Mouse (Mus musculus) liver, embryonic 14.5 days (tissue): ENCODE data around the gene Fbxo47. TPM values are rescaled to one million over a fixed set of nuclear protein-coding genes. Genes with fewer than 3 reads are reported as not detected.

ENCODE experiments used
- ATAC-seq: fragments of 200-750 bp; cut with Nextera tagmentation; 2 replicates; pipeline ENCODE4 v1.8.0; 2017; ENCODE audit warnings: moderate number of reproducible peaks, mild to moderate bottlenecking, moderate library complexity; ENCODE audit not compliant: insufficient read depth
- DNase-seq, 3 experiments: peaks; one replicate each; pipeline ENCODE4 v3.0.0-alpha.2; 2012 to 2013; ENCODE audit warnings: low read depth in 3 of 3, low spot score in 3 of 3
- H3K27ac ChIP-seq: fragments of 300-500 bp; sonication (generic); 2 replicates; pipeline ENCODE4 v1.5.1; 2014; ENCODE audit warnings: moderate library complexity, mild to moderate bottlenecking, control low read depth, inconsistent platforms
- H3K27me3 ChIP-seq: fragments of 300-500 bp; sonication (generic); 2 replicates; pipeline ENCODE4 v1.6.1; 2014; ENCODE audit warnings: mild to moderate bottlenecking, low read length, moderate library complexity; ENCODE audit not compliant: control insufficient read depth, insufficient read depth
- H3K36me3 ChIP-seq: fragments of 300-500 bp; sonication (generic); replicated peaks from 2 replicates; pipeline ENCODE4 v1.6.1; 2014; ENCODE audit warnings: low read depth; ENCODE audit not compliant: control insufficient read depth, insufficient read depth
- H3K4me1 ChIP-seq, 2 experiments: fragments of 200-500 bp in 1 of 2; fragments of 300-500 bp in 1 of 2; sonication (generic) in 1 of 2; replicated peaks; 2 replicates each; pipeline ENCODE4 v1.6.1; 2012 to 2014; ENCODE audit warnings: antibody characterized with exemption in 1 of 2, inconsistent platforms in 1 of 2, low read length in 1 of 2; ENCODE audit not compliant: control insufficient read depth in 2 of 2, insufficient read depth in 2 of 2
- H3K4me2 ChIP-seq: fragments of 300-500 bp; sonication (generic); 2 replicates; pipeline ENCODE4 v1.6.1; 2014; ENCODE audit warnings: low read depth, mild to moderate bottlenecking, control low read depth, moderate library complexity
- H3K4me3 ChIP-seq, 2 experiments: fragments of 200-500 bp in 1 of 2; fragments of 300-500 bp in 1 of 2; sonication (generic) in 1 of 2; 2 replicates each; pipeline ENCODE4 v1.5.1; 2012 to 2014; ENCODE audit warnings: low read depth in 2 of 2, low read length in 2 of 2, mild to moderate bottlenecking in 2 of 2, control low read depth in 1 of 2, inconsistent platforms in 1 of 2, moderate library complexity in 1 of 2; ENCODE audit not compliant: insufficient read depth in 1 of 2
- H3K9ac ChIP-seq: fragments of 300-500 bp; sonication (generic); replicated peaks from 2 replicates; pipeline ENCODE4 v1.6.1; 2014; ENCODE audit warnings: mild to moderate bottlenecking, control low read depth, moderate library complexity
- H3K9me3 ChIP-seq: fragments of 300-500 bp; sonication (generic); 2 replicates; pipeline ENCODE4 v1.6.1; 2016; ENCODE audit warnings: low read length, mixed read lengths; ENCODE audit not compliant: control insufficient read depth
- CTCF ChIP-seq: IDR thresholded peaks from 2 replicates; pipeline ENCODE4 v1.5.1; 2016; ENCODE audit warnings: antibody characterized with exemption, low read depth, control low read depth
- EP300 ChIP-seq: IDR thresholded peaks from 2 replicates; pipeline ENCODE4 v1.6.1; 2016; ENCODE audit warnings: antibody characterized with exemption, low read depth
- WGBS: fragments of 180-500 bp; shearing (Covaris S2); extraction: QIAGEN DNeasy Blood & Tissue Kit; methylation state at CpG from one replicate; pipeline ENCODE4 v1.1.7; 2014; ENCODE audit not compliant: insufficient replicate concordance; 5-methylcytosine and 5-hydroxymethylcytosine counted together
- polyA plus RNA-seq, 2 experiments: library from polyadenylated mRNA; depleted of rRNA in 1 of 2; stranded (reverse) in 1 of 2; unstranded in 1 of 2; fragments of >200 nt; fragmentation: Nextera tagmentation in 1 of 2; extraction: Ambion mirVana in 1 of 2; gene quantifications; 2 replicates each; pipeline versions ENCODE4 v1.2.1 to v1.2.3; 2012 to 2014

Fbxo47 gene
- polyA plus RNA-seq, 2 experiments: 0.30 to 0.51 TPM

- H3K4me3 ChIP-seq: no peak overlapping the region
- H3K36me3 ChIP-seq: no peaks in the 10 kb centered on the region
- TF ChIP-seq CTCF: no peak
- TF ChIP-seq EP300: no peak
- H3K9me3 ChIP-seq: no peaks in the 10 kb centered on the region
- no peaks in the 10 kb centered on the region for H3K27me3 ChIP-seq
- DNase-seq (no peak), ATAC-seq (no peak)
- WGBS: 76% methylated on average over 9 of the region's 9 CpGs
- H3K4me2 ChIP-seq: no peak overlapping the region
- no peak overlapping the region for H3K9ac ChIP-seq
- no peak overlapping the region for H3K27ac ChIP-seq
- no peaks in the 10 kb centered on the region for H3K4me1 ChIP-seq
These were observed 23.0 kb upstream of the Fbxo47 start for GRCm38 (mm10) chr11:97906905-97907304.

GRCm38 (mm10) chr11:97905941-97906340 is 22.0 kb upstream of the Fbxo47 start:
- no peak overlapping the region for H3K27ac ChIP-seq
- no peak overlapping the region for H3K9ac ChIP-seq
- 48% methylated on average over 2 of the region's 2 CpGs for WGBS
- no peak overlapping the region for H3K4me3 ChIP-seq
- DNase-seq (no peak), ATAC-seq (no peak)
- no peaks in the 10 kb centered on the region for H3K9me3 ChIP-seq
- TF ChIP-seq EP300 (no peak), CTCF (no peak)
- no peak overlapping the region for H3K4me2 ChIP-seq
- H3K27me3 ChIP-seq: no peaks in the 10 kb centered on the region
- H3K36me3 ChIP-seq: no peaks in the 10 kb centered on the region
- no peaks in the 10 kb centered on the region for H3K4me1 ChIP-seq

GRCm38 (mm10) chr11:97905540-97905939 is 21.6 kb upstream of the Fbxo47 start:
- TF ChIP-seq CTCF (no peak), EP300 (no peak)
- Histone ChIP-seq H3K27me3 (no peaks in the 10 kb centered on the region), H3K27ac (no peak overlapping the region), H3K36me3 (no peaks in the 10 kb centered on the region), H3K9me3 (no peaks in the 10 kb centered on the region), H3K9ac (no peak overlapping the region), H3K4me3 (no peak overlapping the region), H3K4me2 (no peak overlapping the region), H3K4me1 (no peaks in the 10 kb centered on the region)
- DNase-seq (no peak), ATAC-seq (no peak)
- 58% methylated on average over 2 of the region's 2 CpGs for WGBS

- Histone ChIP-seq H3K4me1 (no peaks in the 10 kb centered on the region), H3K27ac (no peak overlapping the region), H3K4me3 (no peak overlapping the region), H3K27me3 (no peaks in the 10 kb centered on the region), H3K4me2 (no peak overlapping the region), H3K36me3 (no peaks in the 10 kb centered on the region), H3K9me3 (no peaks in the 10 kb centered on the region), H3K9ac (no peak overlapping the region)
- WGBS: 75% methylated on average over 13 of the region's 13 CpGs
- ATAC-seq: no peak
- TF ChIP-seq EP300 (no peak), CTCF (no peak)
- no peak for DNase-seq
These were observed 20.8 kb upstream of the Fbxo47 start for GRCm38 (mm10) chr11:97904801-97905200.

GRCm38 (mm10) chr11:97901806-97902205 is 17.9 kb upstream of the Fbxo47 start:
- no peak for ATAC-seq
- Histone ChIP-seq H3K4me2 (no peak overlapping the region), H3K4me3 (no peak overlapping the region), H3K9me3 (no peaks in the 10 kb centered on the region), H3K4me1 (no peaks in the 10 kb centered on the region), H3K27ac (no peak overlapping the region), H3K27me3 (no peaks in the 10 kb centered on the region), H3K9ac (no peak overlapping the region), H3K36me3 (no peaks in the 10 kb centered on the region)
- no peak for DNase-seq
- 53% methylated on average over 6 of the region's 6 CpGs for WGBS
- no peak for TF ChIP-seq EP300
- no peak for TF ChIP-seq CTCF
